Mouse (Mus musculus) cerebellum, postnatal 10 days (tissue): ENCODE measurements around the gene Klf1.

Source experiments
- DNase-seq, 2 experiments: peaks; one replicate each; pipeline ENCODE4 v3.0.0; 2021; ENCODE audit warnings: mixed read lengths in 2 of 2

Klf1 gene

GRCm38 (mm10) chr8:84936041-84936961 lies 34.6 kb downstream of the Klf1 start:
- peak; percentile 68 to 71 for DNase-seq

DNA sequence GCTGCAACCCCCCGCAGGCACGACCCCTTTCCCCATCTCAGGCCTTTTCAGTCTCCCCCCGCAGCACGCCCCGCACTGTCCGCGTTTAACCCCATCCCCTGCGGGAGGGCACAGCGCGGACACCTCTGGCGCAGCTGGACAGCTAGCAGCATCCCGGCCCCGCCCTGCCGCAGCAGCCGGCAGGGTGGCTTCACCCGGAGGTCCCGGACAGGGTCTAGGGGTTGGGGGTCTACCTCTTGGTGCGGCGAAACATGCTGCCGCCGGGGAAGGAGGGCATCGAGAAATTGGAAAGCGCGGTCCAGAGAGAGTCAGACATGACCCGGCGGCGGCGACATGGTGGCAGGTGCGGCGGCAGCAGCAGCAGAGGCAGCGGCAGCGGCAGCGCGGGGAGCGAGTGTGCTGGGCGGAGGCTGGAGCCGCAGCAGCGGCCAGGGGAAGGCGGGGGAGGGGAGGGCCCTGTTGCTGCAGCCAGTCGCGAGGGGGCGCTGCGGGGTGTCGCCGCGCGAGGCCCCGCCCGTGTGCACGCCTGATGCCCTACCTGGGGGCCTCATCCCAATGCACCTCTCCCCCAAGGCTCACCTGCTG lies 35.3 kb downstream of the Klf1 start, which contains the start of gene Mast1:
Gene Mast1, minus strand, starts transcription at position 398 of the 585 bp plus-strand sequence.
- DNase-seq = peak; percentile 96

DNA sequence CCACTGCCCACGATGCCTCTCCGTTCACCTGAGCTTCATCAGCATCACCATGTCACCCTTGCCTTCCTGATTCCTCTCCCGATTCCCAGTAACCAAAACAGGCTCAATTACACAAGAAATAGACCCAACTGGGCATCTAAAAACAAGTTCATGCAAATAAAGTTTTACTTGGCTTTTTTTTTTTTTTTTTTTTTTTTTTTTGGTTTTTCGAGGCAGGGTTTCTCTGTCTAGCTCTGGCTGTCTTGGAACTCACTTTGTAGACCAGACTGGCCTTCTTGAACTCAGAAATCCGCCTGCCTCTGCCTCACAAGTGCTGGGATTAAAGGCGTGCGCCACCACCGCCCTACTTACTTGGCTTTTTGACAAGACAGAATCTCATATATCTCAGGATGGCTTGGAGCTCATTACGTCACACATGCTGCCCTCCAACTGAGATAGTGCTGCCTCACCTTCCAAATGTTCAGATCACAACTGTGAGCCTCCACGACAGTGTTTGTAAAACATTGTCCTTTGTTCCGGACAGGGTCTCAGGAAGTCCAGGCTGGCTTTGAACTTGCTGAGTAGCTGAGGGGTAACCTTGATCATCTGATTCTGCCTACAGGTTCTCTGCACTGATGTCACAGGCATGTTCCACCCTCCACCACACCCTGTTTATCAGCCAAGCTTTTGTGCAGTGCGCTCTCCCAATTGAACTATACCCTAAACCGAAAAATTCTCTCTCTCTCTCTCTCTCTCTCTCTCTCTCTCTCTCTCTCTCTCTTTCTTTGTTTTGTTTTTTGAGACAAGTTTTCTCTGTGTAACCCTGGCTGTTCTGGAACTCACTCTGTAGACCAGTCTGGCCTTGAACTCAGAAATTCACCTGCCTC lies 36.1 kb downstream of the Klf1 start:
- no peak for DNase-seq

- DNase-seq = peak; percentile 36 to 59
Measured at GRCm38 (mm10) chr8:84943699-84944098, 42.0 kb downstream of the Klf1 start.

DNA sequence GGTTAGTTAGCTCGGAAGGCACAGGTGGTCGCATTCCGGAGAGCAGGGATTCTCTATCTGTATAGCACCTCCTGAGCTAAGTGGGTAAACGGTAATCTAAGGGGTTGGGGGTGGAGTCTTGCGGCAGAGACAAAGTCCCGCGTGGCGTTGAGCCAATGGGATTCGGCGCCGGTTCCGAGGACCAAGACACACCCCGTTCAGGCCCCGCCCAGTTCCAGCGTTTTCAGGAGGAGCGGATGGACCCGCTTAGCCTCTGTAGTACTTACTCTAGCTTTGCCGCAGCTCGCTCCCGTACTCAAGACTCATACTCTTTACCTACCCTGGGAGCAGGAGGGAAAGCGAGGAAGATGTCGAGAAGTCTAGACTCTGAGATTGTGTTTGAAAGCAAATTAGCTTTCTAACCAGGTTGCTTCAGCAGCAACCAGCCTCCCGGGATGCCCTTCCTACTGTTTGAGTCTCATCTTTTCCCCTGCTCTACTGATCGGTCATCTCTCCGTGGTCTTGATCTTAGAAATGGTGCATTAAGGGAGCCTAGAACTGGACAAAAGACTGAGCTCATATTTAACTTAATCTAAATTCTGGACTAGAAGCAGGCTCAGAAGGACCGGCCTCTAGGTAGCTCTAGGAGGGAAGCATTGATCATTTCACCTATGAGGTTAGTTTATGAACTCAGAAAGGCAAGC lies 42.9 kb downstream of the Klf1 start:
- peak; percentile 80 for DNase-seq

GRCm38 (mm10) chr8:84945235-84945632 lies 43.5 kb downstream of the Klf1 start:
- peak; percentile 64 to 68 for DNase-seq

GRCm38 (mm10) chr8:84945633-84946527 lies 44.2 kb downstream of the Klf1 start:
- peak; percentile 83 to 88 for DNase-seq

GRCm38 (mm10) chr8:84946528-84947240 lies 45.0 kb downstream of the Klf1 start, which contains the start of gene Rtbdn:
Gene Rtbdn, plus strand, starts transcription at chr8:84946991.
- peak; percentile 83 to 85 for DNase-seq

- peak in 1 of 2 experiments; percentile 8 for DNase-seq
Measured at GRCm38 (mm10) chr8:84947241-84947545, 45.5 kb downstream of the Klf1 start.

GRCm38 (mm10) chr8:84949753-84950152 lies 48.0 kb downstream of the Klf1 start:
- DNase-seq = no peak

- DNase-seq = peak in 1 of 2 experiments; percentile 28
Measured at GRCm38 (mm10) chr8:84952612-84953255, 51.0 kb downstream of the Klf1 start.
